Mouse (Mus musculus) neutrophil, adult 5-6 weeks (primary cell): ENCODE data around the gene Myo7a. TPM values are rescaled to one million over a fixed set of nuclear protein-coding genes. Genes with fewer than 3 reads are reported as not detected.

Experiments used
- ATAC-seq: fragments of 151-379, 151-347 bp; 2 replicates; pipeline ENCODE4 v1.8.0; 2017; ENCODE audit warnings: mild to moderate bottlenecking, moderate TSS enrichment; ENCODE audit not compliant: insufficient number of reproducible peaks, poor library complexity, low FRiP score, severe bottlenecking; ENCODE audit errors: extremely low read depth
- total RNA-seq: library from RNA; stranded (forward); fragments of 200-1000 nt; gene quantifications from 2 replicates; pipeline ENCODE4 v1.2.3, GENCODE M21; 2017

The Myo7a gene
- total RNA-seq, 1 experiment from 2014 or later = 12.6 TPM

DNA sequence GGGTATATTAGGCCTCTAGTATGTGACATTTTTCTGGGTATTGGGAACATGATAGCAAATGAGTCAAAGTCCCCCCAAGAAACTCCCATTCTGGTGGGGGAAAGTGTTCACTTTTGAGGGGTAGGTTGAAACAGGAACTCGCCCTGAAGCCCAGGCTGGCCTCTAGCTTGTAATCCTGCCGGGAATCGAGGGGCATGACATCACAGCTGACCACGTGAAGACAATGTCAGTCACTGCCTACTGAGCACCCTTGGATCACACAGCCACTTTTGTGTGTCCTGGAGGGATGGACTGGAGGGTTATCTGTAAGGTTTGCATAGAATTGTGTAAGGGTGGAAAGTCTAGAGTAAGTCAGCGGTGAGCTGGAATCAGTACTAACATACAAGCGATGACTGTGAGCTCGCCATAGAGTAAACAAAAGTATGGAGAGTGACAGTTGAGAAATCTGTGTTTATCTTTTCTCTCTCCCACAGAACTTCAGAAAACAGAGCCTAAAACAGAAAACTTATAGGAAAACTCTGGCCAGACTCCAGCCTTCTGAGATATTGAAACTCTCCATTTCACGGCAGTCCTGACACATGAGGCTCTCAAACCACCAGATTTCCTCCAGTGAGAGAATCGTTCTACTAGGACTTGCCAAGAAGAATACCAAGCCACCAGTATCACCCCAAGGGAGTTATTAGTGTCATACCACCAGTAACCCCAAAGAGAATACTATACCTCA lies 71.1 kb downstream of the Myo7a start:
- ATAC-seq = no peak

- ATAC-seq = no peak
These were observed 116.7 kb downstream of the Myo7a start for GRCm38 (mm10) chr7:98002617-98003016.

Other genes with a start within 250 kb of the Myo7a start
- gene Gdpd4, start 199.6 kb downstream of the Myo7a start, total RNA-seq = not detected in 2 replicates
- 0.61 and 1.4 TPM in 2 replicates for gene Omp, start 26.0 kb upstream of the Myo7a start, total RNA-seq
- 7.6 and 11.2 TPM in 2 replicates for gene Capn5, start 58.8 kb upstream of the Myo7a start, total RNA-seq
- not detected in 2 replicates for gene B3gnt6, start 80.0 kb upstream of the Myo7a start, total RNA-seq
- gene Acer3, start 201.7 kb upstream of the Myo7a start, total RNA-seq = 7.4 and 9.8 TPM in 2 replicates
- gene Tsku, start 241.8 kb upstream of the Myo7a start, total RNA-seq = not detected in 2 replicates